Mouse (Mus musculus) midbrain, embryonic 11.5 days (tissue): ENCODE data around the gene Ago3. TPM values are rescaled to one million over a fixed set of nuclear protein-coding genes. Genes with fewer than 3 reads are reported as not detected.

Experiments used
- ATAC-seq: fragments of 200-750 bp; cut with Nextera tagmentation; 2 replicates; pipeline ENCODE4 v1.8.0; 2017; ENCODE audit warnings: moderate TSS enrichment, moderate library complexity; ENCODE audit not compliant: low FRiP score
- DNase-seq: peaks from one replicate; pipeline ENCODE4 v3.0.0; 2015; ENCODE audit warnings: low spot score; ENCODE audit errors: missing footprints
- H3K27ac ChIP-seq: fragments of 300-500 bp; sonication (generic); 2 replicates; pipeline ENCODE4 v1.5.1; 2014; ENCODE audit warnings: low read depth, low read length
- H3K27me3 ChIP-seq: fragments of 300-500 bp; sonication (generic); 2 replicates; pipeline ENCODE4 v1.6.1; 2014; ENCODE audit warnings: mild to moderate bottlenecking, low read length, moderate library complexity, mixed read lengths; ENCODE audit not compliant: control insufficient read depth, insufficient read depth
- H3K36me3 ChIP-seq: fragments of 300-500 bp; sonication (generic); 2 replicates; pipeline ENCODE4 v1.6.1; 2014; ENCODE audit warnings: mild to moderate bottlenecking, low read length, moderate library complexity, mixed read lengths; ENCODE audit not compliant: control insufficient read depth, insufficient read depth
- H3K4me1 ChIP-seq: fragments of 300-500 bp; sonication (generic); 2 replicates; pipeline ENCODE4 v1.6.1; 2014; ENCODE audit warnings: low read length; ENCODE audit not compliant: control insufficient read depth, insufficient read depth
- H3K4me2 ChIP-seq: fragments of 300-500 bp; sonication (generic); 2 replicates; pipeline ENCODE4 v1.6.1; 2014; ENCODE audit warnings: mild to moderate bottlenecking, moderate library complexity
- H3K4me3 ChIP-seq: fragments of 300-500 bp; sonication (generic); 2 replicates; pipeline ENCODE4 v1.5.1; 2014; ENCODE audit warnings: low read depth, low read length
- H3K9ac ChIP-seq: fragments of 300-500 bp; sonication (generic); 2 replicates; pipeline ENCODE4 v1.6.1; 2014; ENCODE audit warnings: low read length
- H3K9me3 ChIP-seq: fragments of 300-500 bp; sonication (generic); 2 replicates; pipeline ENCODE4 v1.6.1; 2016; ENCODE audit warnings: low read length; ENCODE audit not compliant: control insufficient read depth
- WGBS: fragments of 180-500 bp; shearing (Covaris S2); extraction: QIAGEN DNeasy Blood & Tissue Kit; methylation state at CpG from one replicate; pipeline ENCODE4 v1.1.7; 2014; 5-methylcytosine and 5-hydroxymethylcytosine counted together
- polyA plus RNA-seq: library from polyadenylated mRNA; unstranded; fragments of >200 nt; fragmentation: Nextera tagmentation; extraction: Ambion mirVana; gene quantifications from 2 replicates; pipeline ENCODE4 v1.2.1, GENCODE M21; 2014

The Ago3 gene
- polyA plus RNA-seq, 1 experiment from 2014 or later, result 13.3 TPM

DNA sequence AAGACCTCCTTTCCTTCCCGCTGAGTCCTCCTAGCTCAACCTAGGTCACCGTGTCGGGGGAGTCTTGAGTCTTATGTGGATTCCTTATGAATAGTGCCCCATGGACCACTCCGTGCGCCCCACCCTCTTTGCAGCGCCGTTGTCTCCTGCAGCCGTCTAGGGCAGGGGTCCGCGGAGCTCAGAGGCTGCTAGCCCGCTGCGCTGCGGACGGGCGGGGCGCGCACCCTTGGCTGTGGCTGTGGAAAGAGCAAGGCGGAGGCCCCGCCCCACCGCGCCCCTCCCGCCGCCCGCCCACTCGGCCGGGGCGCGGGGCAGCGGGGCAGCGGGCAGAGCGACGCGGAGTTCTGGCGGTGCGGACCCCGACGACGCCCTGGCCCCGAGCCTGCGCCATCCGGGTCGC, 142.9 kb downstream of the Ago3 start, which contains the start of gene Col8a2:
Gene Col8a2 (plus strand): TSS at position 302 of the 400 bp plus-strand sequence.
- WGBS, result 2% methylated on average over 33 of the region's 42 CpGs
- ATAC-seq (peak; percentile 38; the same call in 1 of the 2 replicates), DNase-seq (peak; percentile 87)
- Histone ChIP-seq H3K27ac (no peak within 1 kb of the TSS), H3K4me1 (peaks cover 7% of the 10 kb centered on the region), H3K4me3 (peak within 1 kb of the TSS; percentile 29), H3K27me3 (peaks cover 32% of the 10 kb centered on the region), H3K4me2 (peak within 1 kb of the TSS; percentile 38), H3K9me3 (no peaks in the 10 kb centered on the region), H3K9ac (peak within 1 kb of the TSS; percentile 28; the same call in 1 of the 2 replicates), H3K36me3 (no peaks in the 10 kb centered on the region)

DNA sequence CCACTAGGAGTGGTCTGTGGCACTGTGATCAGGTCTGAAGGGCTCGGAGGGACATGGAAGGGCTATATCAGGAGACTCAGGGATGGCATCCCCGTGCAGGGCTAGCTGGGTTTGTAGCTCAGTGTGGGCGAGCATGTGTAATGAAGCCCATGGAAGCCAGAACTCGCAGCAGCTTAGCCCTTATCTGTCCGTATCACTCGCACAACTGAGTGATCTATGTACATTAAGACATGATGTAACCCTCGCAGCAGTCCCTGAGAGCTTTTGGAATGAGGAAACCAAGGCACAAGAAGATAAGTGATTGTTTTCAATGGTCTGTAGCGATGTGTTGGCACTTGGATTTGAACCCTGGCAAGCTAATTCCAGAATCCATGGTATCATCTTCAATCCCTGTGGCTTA, 145.8 kb downstream of the Ago3 start:
- Histone ChIP-seq H3K9me3 (no peaks in the 10 kb centered on the region), H3K36me3 (no peaks in the 10 kb centered on the region), H3K27me3 (peaks cover 28% of the 10 kb centered on the region), H3K27ac (no peak overlapping the region), H3K9ac (no peak overlapping the region), H3K4me2 (no peak overlapping the region), H3K4me3 (no peak overlapping the region), H3K4me1 (peaks cover 7% of the 10 kb centered on the region)
- no peak for ATAC-seq
- WGBS, result 83% methylated on average over 8 of the region's 8 CpGs
- no peak for DNase-seq

DNA sequence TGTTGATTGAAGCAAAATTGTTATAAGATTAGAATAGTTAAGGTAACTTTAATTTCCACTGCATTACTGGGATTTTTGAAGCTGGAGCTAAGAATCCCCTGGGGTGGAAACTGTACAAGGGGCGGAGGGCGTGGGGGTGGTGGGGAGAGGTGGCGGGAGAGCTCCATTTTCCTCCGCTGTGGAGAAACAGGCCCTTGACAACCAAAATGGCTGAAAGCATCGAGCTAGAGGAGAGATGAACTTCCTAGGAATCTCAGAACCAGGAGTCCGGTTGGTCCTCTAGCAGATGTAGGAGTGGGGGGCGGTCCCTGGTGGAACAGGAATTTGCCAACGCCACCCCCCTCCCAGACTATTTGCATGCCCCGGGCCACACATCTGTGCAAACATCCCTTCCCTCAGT, 147.7 kb downstream of the Ago3 start:
- Histone ChIP-seq H3K9me3 (no peaks in the 10 kb centered on the region), H3K27me3 (peaks cover 11% of the 10 kb centered on the region), H3K27ac (no peak overlapping the region), H3K9ac (no peak overlapping the region), H3K4me1 (peaks cover 9% of the 10 kb centered on the region), H3K4me2 (no peak overlapping the region), H3K4me3 (no peak overlapping the region), H3K36me3 (no peaks in the 10 kb centered on the region)
- 58% methylated on average over 9 of the region's 9 CpGs for WGBS
- no peak for ATAC-seq
- DNase-seq, result peak; percentile 81

Other genes with a start within 250 kb of the Ago3 start
- 192 and 219 TPM in 2 replicates for gene Thrap3, start 226.8 kb downstream of the Ago3 start, polyA plus RNA-seq
- 61.8 and 68.7 TPM in 2 replicates for gene Map7d1, start 173.2 kb downstream of the Ago3 start, polyA plus RNA-seq
- gene Trappc3, start 167.2 kb downstream of the Ago3 start, polyA plus RNA-seq, result 37.1 and 38.9 TPM in 2 replicates
- gene Col8a2, start 142.8 kb downstream of the Ago3 start, polyA plus RNA-seq, result 9.1 and 9.5 TPM in 2 replicates
- gene Adprhl2, start 107.9 kb downstream of the Ago3 start, polyA plus RNA-seq, result 36.4 and 45.0 TPM in 2 replicates
- 1.8 and 2.2 TPM in 2 replicates for gene Tekt2, start 103.9 kb downstream of the Ago3 start, polyA plus RNA-seq
- 27.8 and 28.4 TPM in 2 replicates for gene Ago1, start 39.0 kb upstream of the Ago3 start, polyA plus RNA-seq
- gene Ago4, start 103.9 kb upstream of the Ago3 start, polyA plus RNA-seq, result 3.0 and 3.6 TPM in 2 replicates
- 50.4 and 54.4 TPM in 2 replicates for gene Clspn, start 127.4 kb upstream of the Ago3 start, polyA plus RNA-seq
- 1.6 and 1.7 TPM in 2 replicates for gene 5730409E04Rik, start 180.3 kb upstream of the Ago3 start, polyA plus RNA-seq
- 523 and 552 TPM in 2 replicates for gene Psmb2, start 248.1 kb upstream of the Ago3 start, polyA plus RNA-seq